ENCODE assay signal across 31 mouse cellular contexts in the genomic region with DNA sequence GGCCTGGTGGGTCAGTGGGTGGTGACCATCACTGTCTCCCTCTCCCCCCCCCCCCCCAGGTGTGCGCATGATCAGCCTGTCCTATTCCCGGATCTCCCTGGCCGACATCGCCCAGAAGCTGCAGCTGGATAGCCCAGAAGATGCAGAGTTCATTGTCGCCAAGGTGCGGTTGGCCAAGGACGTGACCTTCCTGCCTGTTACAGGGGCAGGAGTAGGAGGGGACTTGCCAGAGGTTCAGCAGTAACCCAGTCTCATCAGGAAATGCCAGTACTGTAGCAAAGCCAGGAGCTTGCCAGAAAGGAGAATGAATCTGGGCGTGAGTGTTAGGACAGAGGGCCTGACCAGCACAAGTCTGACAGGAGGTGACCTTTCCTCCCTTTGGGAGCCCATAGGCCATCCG. TPM values are rescaled to one million over a fixed set of nuclear protein-coding genes. Genes with fewer than 3 reads are reported as not detected.
A peak's percentile ranks its signal among the peaks of the same experiment; 100 is the strongest.
DNase-seq lines count a peak whose midpoint lies in the region; ATAC-seq and TF ChIP-seq lines count a peak whose summit lies in the region.
"Had no signal": no experiment of that assay in that cellular context is flagged by ENCODE, and none has a peak within 500 bp of the region (broad histone marks: within the 10 kb centered on the region; RNA-seq: fewer than 3 reads in every experiment).

No protein-coding gene starts in this region.

- TF ChIP-seq POLR2A in heart, adult 2 months (IDR thresholded peaks at IDR 0.05; ENCODE audit: insufficient read depth, low read depth, low read length), result no peak

- H3K9ac ChIP-seq in heart, embryonic 13.5 days, result peak overlapping the region; percentile 44; the same call in 1 of the 2 replicates
- no peak overlapping the region for H3K9ac ChIP-seq in heart, adult 2 months (ENCODE audit: low read depth, low read length)
- no peak overlapping the region for H3K9ac ChIP-seq in kidney, embryonic 14.5 days (ENCODE audit: low read depth, low read length)
- H3K9ac ChIP-seq: embryonic facial prominence, embryonic 12.5 days; embryonic facial prominence, embryonic 15.5 days; forebrain, postnatal 0 days; hindbrain, embryonic 15.5 days had no signal

- no peak overlapping the region for H3K4me2 ChIP-seq in heart, embryonic 13.5 days
- no peak overlapping the region for H3K4me2 ChIP-seq in kidney, embryonic 14.5 days (replicated peaks; ENCODE audit: low read depth, low read length)
- H3K4me2 ChIP-seq: embryonic facial prominence, embryonic 12.5 days; embryonic facial prominence, embryonic 15.5 days; hindbrain, embryonic 15.5 days had no signal

- H3K27me3 ChIP-seq in heart, embryonic 13.5 days (replicated peaks), result no peaks in the 10 kb centered on the region
- no peaks in the 10 kb centered on the region for H3K27me3 ChIP-seq in heart, adult 2 months (ENCODE audit: control insufficient read depth, insufficient read depth, low read length)
- no peaks in the 10 kb centered on the region for H3K27me3 ChIP-seq in kidney, embryonic 14.5 days (ENCODE audit: control insufficient read depth, insufficient read depth, low read length)
- H3K27me3 ChIP-seq: embryonic facial prominence, embryonic 12.5 days; embryonic facial prominence, embryonic 15.5 days; hindbrain, embryonic 15.5 days; Patski had no signal

- no peaks in the 10 kb centered on the region for H3K79me2 ChIP-seq in heart, adult 2 months (replicated peaks; ENCODE audit: control insufficient read depth, insufficient read depth, low read length)

- 80% methylated on average over 9 of the region's 9 CpGs for WGBS in heart, embryonic 13.5 days
- WGBS in heart, adult 2 months, result 59% methylated on average over 9 of the region's 9 CpGs
- 93% methylated on average over 9 of the region's 9 CpGs for WGBS in kidney, embryonic 14.5 days

- no peak overlapping the region for H3K27ac ChIP-seq in heart, embryonic 13.5 days (replicated peaks)
- no peak overlapping the region for H3K27ac ChIP-seq in heart, adult 2 months
- no peak overlapping the region for H3K27ac ChIP-seq in kidney, embryonic 14.5 days (ENCODE audit: low read depth, low read length)
- H3K27ac ChIP-seq: embryonic facial prominence, embryonic 12.5 days; embryonic facial prominence, embryonic 15.5 days; heart, embryonic 10.5 days; hindbrain, embryonic 10.5 days; hindbrain, embryonic 15.5 days had no signal

- 0 out of 2 replicates have a peak, but pooled peaks cover 9% of the 10 kb centered on the region for H3K4me1 ChIP-seq in heart, embryonic 13.5 days
- no peaks in the 10 kb centered on the region; the same call in 1 of the 2 replicates for H3K4me1 ChIP-seq in heart, adult 2 months (ENCODE audit: control insufficient read depth, insufficient read depth, low read length)
- no peaks in the 10 kb centered on the region for H3K4me1 ChIP-seq in kidney, embryonic 14.5 days (ENCODE audit: control insufficient read depth, insufficient read depth, low read length)
- H3K4me1 ChIP-seq: embryonic facial prominence, embryonic 12.5 days; embryonic facial prominence, embryonic 15.5 days; hindbrain, embryonic 15.5 days had no signal

- no peak overlapping the region for H3K4me3 ChIP-seq in heart, embryonic 13.5 days
- no peak overlapping the region for H3K4me3 ChIP-seq in heart, adult 2 months
- no peak overlapping the region for H3K4me3 ChIP-seq in kidney, embryonic 14.5 days (ENCODE audit: low read length)
- H3K4me3 ChIP-seq: embryonic facial prominence, embryonic 12.5 days; embryonic facial prominence, embryonic 15.5 days; heart, embryonic 10.5 days; hindbrain, embryonic 10.5 days; hindbrain, embryonic 15.5 days had no signal

- DNase-seq in heart, adult 2 months, result no peak
- DNase-seq in kidney, adult 9 months, result peak; percentile 34
- DNase-seq in ZHBTc4 (ENCODE audit: low read depth, low spot score), result peak; percentile 72
- DNase-seq in thymus, postnatal 0 days (ENCODE audit: low spot score), result no peak
- DNase-seq: adrenal gland, adult 2 months; adrenal gland, postnatal 14 days; cerebellum, adult 11 months; cerebellum, adult 2 months; forebrain, postnatal 0 days; gastrocnemius, postnatal 10 days; heart, adult 18-20 months; heart, postnatal 36 days had no signal

- intact Hi-C loops in heart, adult 2 months (cut with DNase I), result no loop called here

- TF ChIP-seq EP300 in heart, adult 2 months (IDR thresholded peaks at IDR 0.05; ENCODE audit: insufficient read depth, low read depth, low read length), result no peak

- no peak for TF ChIP-seq CTCF in heart, adult 2 months (IDR thresholded peaks at IDR 0.05)

- ATAC-seq in heart, embryonic 13.5 days (ENCODE audit: extremely low read depth, insufficient number of reproducible peaks, low FRiP score, low TSS enrichment), result no peak
- ATAC-seq in kidney, embryonic 14.5 days (ENCODE audit: low FRiP score, low TSS enrichment), result no peak
- ATAC-seq: CD4-positive, CD25-positive, alpha-beta regulatory T cell, adult 4 months; forebrain, embryonic 14.5 days; forebrain, postnatal 0 days; Patski had no signal

- H3K36me3 ChIP-seq in heart, embryonic 13.5 days, result peaks cover 80% of the 10 kb centered on the region
- no peaks in the 10 kb centered on the region for H3K36me3 ChIP-seq in heart, adult 2 months (ENCODE audit: control insufficient read depth, insufficient read depth, low read length)
- peaks cover 78% of the 10 kb centered on the region for H3K36me3 ChIP-seq in kidney, embryonic 14.5 days (ENCODE audit: control insufficient read depth, insufficient read depth, low read length)

- H3K9me3 ChIP-seq in heart, embryonic 13.5 days, result no peaks in the 10 kb centered on the region
- no peaks in the 10 kb centered on the region for H3K9me3 ChIP-seq in kidney, embryonic 14.5 days (ENCODE audit: control insufficient read depth, low read length)
- H3K9me3 ChIP-seq: embryonic facial prominence, embryonic 12.5 days; embryonic facial prominence, embryonic 15.5 days; G1E; heart, embryonic 10.5 days; hindbrain, embryonic 10.5 days; hindbrain, embryonic 15.5 days had no signal

RNA-seq across cellular contexts. Expression of gene Csf3, which starts 7.3 kb away (rescaled TPM):
- not detected in 2 replicates for polyA plus RNA-seq in heart, embryonic 13.5 days (2015; fragmentation: Nextera tagmentation; extraction: Ambion mirVana)
- total RNA-seq in heart, adult 2 months (2021), result not detected
- not detected in 2 replicates for polyA plus RNA-seq in heart, adult 2 months (2012; rRNA removed)
- polyA plus RNA-seq in kidney, embryonic 14.5 days (2014; fragmentation: Nextera tagmentation; extraction: Ambion mirVana), result not detected in 2 replicates
- polyA plus RNA-seq in thymus, postnatal 0 days (2015; fragmentation: Nextera tagmentation; extraction: Ambion mirVana), result not detected in 2 replicates
- total RNA-seq: adrenal gland, adult 2 months; adrenal gland, postnatal 14 days; adrenal gland, postnatal 4 days; common myeloid progenitor, adult 5-6 weeks; forebrain, postnatal 0 days; gastrocnemius, postnatal 10 days; gastrocnemius, postnatal 4 days; heart, adult 18-20 months; heart, postnatal 36 days had no signal
- polyA plus RNA-seq: adrenal gland, adult 2 months; C2C12; CD4-positive, CD25-positive, alpha-beta regulatory T cell, adult 4 months; cerebellum, adult 2 months; embryonic facial prominence, embryonic 12.5 days; forebrain, embryonic 11.5 days; forebrain, embryonic 14.5 days; forebrain, postnatal 0 days; G1E; heart, embryonic 10.5 days; heart, embryonic 14.5 days; heart, postnatal 0 days; hindbrain, embryonic 10.5 days; hindbrain, embryonic 15.5 days; intestine, embryonic 14.5 days had no signal

RNA-seq across cellular contexts. Expression of gene Psmd3, which starts 11.4 kb away (rescaled TPM):
- polyA plus RNA-seq in heart, embryonic 13.5 days (2015; fragmentation: Nextera tagmentation; extraction: Ambion mirVana), result 165 and 167 TPM in 2 replicates
- total RNA-seq in heart, adult 2 months (2021), result 100 to 1,000 TPM in 1 of 2 experiments, 10 to 100 TPM in 1; 89.5 to 105 TPM
- polyA plus RNA-seq in heart, adult 2 months (2012; rRNA removed), result 144 and 173 TPM in 2 replicates
- polyA plus RNA-seq in kidney, embryonic 14.5 days (2014; fragmentation: Nextera tagmentation; extraction: Ambion mirVana), result 181 and 187 TPM in 2 replicates
- 211 and 224 TPM in 2 replicates for polyA plus RNA-seq in thymus, postnatal 0 days (2015; fragmentation: Nextera tagmentation; extraction: Ambion mirVana)

RNA-seq across cellular contexts. Expression of gene Gsdma, which starts 29.6 kb away (rescaled TPM):
- polyA plus RNA-seq in heart, embryonic 13.5 days (2015; fragmentation: Nextera tagmentation; extraction: Ambion mirVana), result 0.12 TPM in 1 of 2 replicates, not detected in the other
- not detected for total RNA-seq in heart, adult 2 months (2021)
- 0.04 TPM in 1 of 2 replicates, not detected in the other for polyA plus RNA-seq in heart, adult 2 months (2012; rRNA removed)
- 0.16 TPM in 1 of 2 replicates, not detected in the other for polyA plus RNA-seq in kidney, embryonic 14.5 days (2014; fragmentation: Nextera tagmentation; extraction: Ambion mirVana)
- polyA plus RNA-seq in thymus, postnatal 0 days (2015; fragmentation: Nextera tagmentation; extraction: Ambion mirVana), result 0.49 and 0.80 TPM in 2 replicates
- total RNA-seq: adrenal gland, adult 2 months; adrenal gland, postnatal 4 days; forebrain, postnatal 0 days; G1E; gastrocnemius, postnatal 10 days; gastrocnemius, postnatal 4 days; heart, postnatal 36 days had no signal
- polyA plus RNA-seq: adrenal gland, adult 2 months; C2C12; forebrain, embryonic 11.5 days; forebrain, embryonic 14.5 days; heart, embryonic 10.5 days; heart, embryonic 14.5 days; heart, postnatal 0 days; hindbrain, embryonic 15.5 days; intestine, embryonic 14.5 days had no signal

RNA-seq across cellular contexts. Expression of gene Med24, which starts 35.5 kb away (rescaled TPM):
- 35.1 and 37.4 TPM in 2 replicates for polyA plus RNA-seq in heart, embryonic 13.5 days (2015; fragmentation: Nextera tagmentation; extraction: Ambion mirVana)
- 10 to 100 TPM; 41.6 to 48.1 TPM for total RNA-seq in heart, adult 2 months (2021)
- 54.5 and 65.2 TPM in 2 replicates for polyA plus RNA-seq in heart, adult 2 months (2012; rRNA removed)
- 39.5 and 59.1 TPM in 2 replicates for polyA plus RNA-seq in kidney, embryonic 14.5 days (2014; fragmentation: Nextera tagmentation; extraction: Ambion mirVana)
- 48.3 and 48.5 TPM in 2 replicates for polyA plus RNA-seq in thymus, postnatal 0 days (2015; fragmentation: Nextera tagmentation; extraction: Ambion mirVana)

RNA-seq across cellular contexts. Expression of gene Thra, which starts 46.7 kb away (rescaled TPM):
- 30.0 and 32.0 TPM in 2 replicates for polyA plus RNA-seq in heart, embryonic 13.5 days (2015; fragmentation: Nextera tagmentation; extraction: Ambion mirVana)
- total RNA-seq in heart, adult 2 months (2021), result 100 to 1,000 TPM; 103 to 105 TPM
- polyA plus RNA-seq in heart, adult 2 months (2012; rRNA removed), result 89.4 and 104 TPM in 2 replicates
- 28.0 and 31.8 TPM in 2 replicates for polyA plus RNA-seq in kidney, embryonic 14.5 days (2014; fragmentation: Nextera tagmentation; extraction: Ambion mirVana)
- polyA plus RNA-seq in thymus, postnatal 0 days (2015; fragmentation: Nextera tagmentation; extraction: Ambion mirVana), result 7.3 and 9.1 TPM in 2 replicates

Comparison
In these comparisons a context has a peak if more than half of its experiments do, and no peak if none do; other contexts are left out.
1. DNase-seq: peak in kidney, adult 9 months (single experiment) and ZHBTc4 (single experiment); none in heart, adult 2 months (0 of 2) and thymus, postnatal 0 days (single experiment).